8 mouse cellular contexts compared by ENCODE assay signal in the genomic region with DNA sequence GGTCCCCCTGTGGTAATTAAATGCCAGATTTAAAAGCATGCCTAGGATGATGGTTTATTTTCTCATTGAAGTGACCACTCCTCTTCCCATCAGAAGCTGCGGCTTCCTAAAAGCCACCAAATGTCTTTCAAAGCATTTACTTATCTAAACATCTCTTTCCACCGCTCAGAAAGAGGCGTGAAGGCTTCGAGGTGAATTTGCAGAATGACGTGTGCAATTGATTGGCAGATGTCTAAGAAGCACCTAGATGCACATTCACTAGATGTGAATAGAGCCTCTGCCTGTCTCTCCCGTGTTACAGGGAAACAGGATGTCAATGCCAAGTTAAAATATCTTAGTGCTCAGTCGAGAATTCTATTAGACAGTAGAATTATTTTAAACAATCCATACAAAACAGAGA. TPM values are rescaled to one million over a fixed set of nuclear protein-coding genes. Genes with fewer than 3 reads are reported as not detected.
DNase-seq lines count a peak whose midpoint lies in the region; ATAC-seq and TF ChIP-seq lines count a peak whose summit lies in the region.
"Had no signal": no experiment of that assay in that cellular context is flagged by ENCODE, and none has a peak within 500 bp of the region (broad histone marks: within the 10 kb centered on the region; RNA-seq: fewer than 3 reads in every experiment).

No protein-coding gene starts in this region.

- TF ChIP-seq POLR2A in CH12.LX (IDR thresholded peaks at IDR 0.05; ENCODE audit: low read depth, low read length): no peak

- peaks cover 2 to 31% of the 10 kb centered on the region in 2 experiments; a peak in 2 of 4 replicates for H3K4me1 ChIP-seq in CH12.LX (ENCODE audit: control insufficient read depth in 1 of 2, insufficient read depth in 2 of 2)
- no peaks in the 10 kb centered on the region for H3K4me1 ChIP-seq in forebrain, postnatal 0 days (ENCODE audit: insufficient read depth)
- H3K4me1 ChIP-seq in liver, embryonic 15.5 days (replicated peaks): no peaks in the 10 kb centered on the region

- DNase-seq in CD4-positive, CD25-positive, alpha-beta regulatory T cell, adult 2 months (ENCODE audit: low read depth, low spot score): peak; percentile 37
- DNase-seq in CH12.LX (ENCODE audit: extremely low read depth): no peak
- DNase-seq in forebrain, postnatal 0 days: peak; percentile 26
- DNase-seq in left cerebral cortex, postnatal 25 days (ENCODE audit: low spot score in 2 of 2): no peak
- DNase-seq in cerebellum, adult 11-12 months: no peak
- no peak for DNase-seq in right cerebral cortex, postnatal 25 days
- DNase-seq: thymus, adult 2 months had no signal

- no peak overlapping the region for H3K27ac ChIP-seq in CH12.LX (ENCODE audit: insufficient read depth, low read depth)
- H3K27ac ChIP-seq in forebrain, postnatal 0 days (ENCODE audit: low read depth, low read length): no peak overlapping the region
- no peak overlapping the region; the same call in 1 of the 2 replicates for H3K27ac ChIP-seq in liver, embryonic 15.5 days (replicated peaks)

- peaks cover 2 to 5% of the 10 kb centered on the region in 2 experiments for H3K36me3 ChIP-seq in CH12.LX (replicated peaks in 1 of 2; ENCODE audit: control insufficient read depth in 1 of 2, insufficient read depth in 1 of 2, low read length in 1 of 2)
- no peaks in the 10 kb centered on the region for H3K36me3 ChIP-seq in forebrain, postnatal 0 days (ENCODE audit: insufficient read depth)
- H3K36me3 ChIP-seq in liver, embryonic 15.5 days (replicated peaks): no peaks in the 10 kb centered on the region

- TF ChIP-seq RAD21 in CH12.LX (IDR thresholded peaks at IDR 0.05; ENCODE audit: low read depth, low read length): no peak

- peak overlapping the region; percentile 55; the same call in 1 of the 2 replicates for H3K4me2 ChIP-seq in CH12.LX (ENCODE audit: insufficient read depth, low read depth, poor library complexity, severe bottlenecking)
- H3K4me2 ChIP-seq in forebrain, postnatal 0 days (ENCODE audit: low read depth): peak overlapping the region; percentile 98
- H3K4me2 ChIP-seq in liver, embryonic 15.5 days: peak overlapping the region; percentile 44

- peaks cover 6% of the 10 kb centered on the region for H3K27me3 ChIP-seq in CH12.LX (replicated peaks)
- H3K27me3 ChIP-seq in forebrain, postnatal 0 days (ENCODE audit: insufficient read depth, low read length): no peaks in the 10 kb centered on the region
- peaks cover 46% of the 10 kb centered on the region for H3K27me3 ChIP-seq in liver, embryonic 15.5 days

- ATAC-seq in forebrain, postnatal 0 days: no peak
- ATAC-seq in liver, embryonic 15.5 days (ENCODE audit: insufficient read depth): no peak

- H3K9me3 ChIP-seq in CH12.LX (replicated peaks; ENCODE audit: low read length): peaks cover 3% of the 10 kb centered on the region
- H3K9me3 ChIP-seq in forebrain, postnatal 0 days (ENCODE audit: low read length): no peaks in the 10 kb centered on the region
- no peaks in the 10 kb centered on the region for H3K9me3 ChIP-seq in liver, embryonic 15.5 days (replicated peaks)

- 1% methylated on average over 7 of the region's 7 CpGs for WGBS in forebrain, postnatal 0 days
- WGBS in liver, embryonic 15.5 days (ENCODE audit: insufficient replicate concordance): 3% methylated on average over 7 of the region's 7 CpGs

- no peak for TF ChIP-seq EP300 in CH12.LX (IDR thresholded peaks at IDR 0.05; ENCODE audit: low read length)

- peak overlapping the region; percentile 71; the same call in 1 of the 2 replicates for H3K9ac ChIP-seq in CH12.LX (ENCODE audit: insufficient read depth, low read depth)
- peak overlapping the region; percentile 91; the same call in 1 of the 2 replicates for H3K9ac ChIP-seq in forebrain, postnatal 0 days
- H3K9ac ChIP-seq in liver, embryonic 15.5 days: no peak overlapping the region

- TF ChIP-seq CTCF in CH12.LX (conservative IDR thresholded peaks at IDR 0.05 in 1 of 2, IDR thresholded peaks at IDR 0.05 in 1 of 2; ENCODE audit: low read depth in 2 of 2, low read length in 2 of 2): no peak
- no peak for TF ChIP-seq CTCF in forebrain, postnatal 0 days (IDR thresholded peaks at IDR 0.05; ENCODE audit: low read depth)

- intact Hi-C loops in left cerebral cortex, postnatal 25 days (cut with DNase I): no loop called here

- peaks cover 11% of the 10 kb centered on the region for H3K79me2 ChIP-seq in CH12.LX (replicated peaks; ENCODE audit: control insufficient read depth, extremely low read depth, insufficient read depth, poor library complexity, severe bottlenecking)

- H3K4me3 ChIP-seq in CH12.LX (replicated peaks in 1 of 3; ENCODE audit: low read depth in 2 of 3, low read length in 2 of 3, poor library complexity in 1 of 3): peak overlapping the region in 1 of 3 experiments; percentile 67
- peak overlapping the region; percentile 65 for H3K4me3 ChIP-seq in forebrain, postnatal 0 days (ENCODE audit: low read depth, low read length)
- 0 out of 2 replicates have a peak overlapping the region, but pooled peaks have one; percentile 53 for H3K4me3 ChIP-seq in liver, embryonic 15.5 days (replicated peaks)

- dilution Hi-C loops in CH12.LX (cut with MboI; ENCODE audit: extremely low pct_ligation_motif_present, extremely low pct_unique_long_range_greater_than_20kb, low sequenced_read_pairs): no loop called here

- in situ Hi-C loops in CH12.LX (cut with MboI; ENCODE audit: low pct_ligation_motif_present, low pct_unique_long_range_greater_than_20kb, low sequenced_read_pairs): no loop called here

TF ChIP-seq in CH12.LX, 34 proteins besides CTCF, POLR2A, EP300 and RAD21:
- TF ChIP-seq CHD1 (IDR thresholded peaks at IDR 0.05; ENCODE audit: low read depth, low read length) (no peak), ZMIZ1 (IDR thresholded peaks at IDR 0.05; ENCODE audit: low read depth, low read length) (no peak), UBTF (IDR thresholded peaks at IDR 0.05; ENCODE audit: low read depth, low read length) (no peak), MAZ (IDR thresholded peaks at IDR 0.05; ENCODE audit: low read depth, low read length) (no peak), POLR2AphosphoS2 (IDR thresholded peaks at IDR 0.05; ENCODE audit: low read depth, low read length) (no peak)
TF ChIP-seq in CH12.LX: peak in this region for 0.

RNA-seq across cellular contexts. Expression of gene Klf12, which starts 1.8 kb away (rescaled TPM):
- total RNA-seq in CH12.LX (2012; rRNA removed) (5.6 and 8.6 TPM in 2 replicates), CH12.LX (2014; rRNA removed) (3.3 TPM in 2 replicates)
- 7.6 and 9.7 TPM in 2 replicates for polyA plus RNA-seq in CH12.LX (2012; ENCODE audit: insufficient read length, low read depth)
- 30.3 and 47.9 TPM in 2 replicates for total RNA-seq in forebrain, postnatal 0 days (2014; rRNA removed)
- polyA plus RNA-seq in forebrain, postnatal 0 days (2015; fragmentation: Nextera tagmentation; extraction: Ambion mirVana): 9.9 and 24.4 TPM in 2 replicates
- polyA plus RNA-seq in liver, embryonic 15.5 days (2015; fragmentation: Nextera tagmentation; extraction: Ambion mirVana): 5.7 and 6.2 TPM in 2 replicates
- total RNA-seq in left cerebral cortex, postnatal 25 days (2021): 10 to 100 TPM; 45.1 to 51.3 TPM

Comparison
In these comparisons a context has a peak if more than half of its experiments do, and no peak if none do; other contexts are left out.
1. DNase-seq: peak in CD4-positive, CD25-positive, alpha-beta regulatory T cell, adult 2 months (single experiment) and forebrain, postnatal 0 days (single experiment); none in CH12.LX (single experiment), left cerebral cortex, postnatal 25 days (0 of 2), cerebellum, adult 11-12 months (single experiment) and right cerebral cortex, postnatal 25 days (single experiment).
2. H3K4me2 ChIP-seq: peak in every context shown above with its lines; median percentile 98 in forebrain, postnatal 0 days; 55 in CH12.LX; 44 in liver, embryonic 15.5 days.